Mouse (Mus musculus): Measurements from ENCODE around the gene Tex21. TPM values are rescaled to one million over a fixed set of nuclear protein-coding genes. Genes with fewer than 3 reads are reported as not detected.

Tex21 gene
- polyA plus RNA-seq, 1 experiment from 2014 or later, result not detected

- ATAC-seq, result no peak
- H3K4me2 ChIP-seq (ENCODE audit: low read length), result no peak overlapping the region
- whole genome bisulfite sequencing, result 72% methylated on average over 3 of the region's 3 CpGs
These were observed 52.0 kb downstream of the Tex21 start for GRCm38 (mm10) chr12:76194526-76194925.

DNA sequence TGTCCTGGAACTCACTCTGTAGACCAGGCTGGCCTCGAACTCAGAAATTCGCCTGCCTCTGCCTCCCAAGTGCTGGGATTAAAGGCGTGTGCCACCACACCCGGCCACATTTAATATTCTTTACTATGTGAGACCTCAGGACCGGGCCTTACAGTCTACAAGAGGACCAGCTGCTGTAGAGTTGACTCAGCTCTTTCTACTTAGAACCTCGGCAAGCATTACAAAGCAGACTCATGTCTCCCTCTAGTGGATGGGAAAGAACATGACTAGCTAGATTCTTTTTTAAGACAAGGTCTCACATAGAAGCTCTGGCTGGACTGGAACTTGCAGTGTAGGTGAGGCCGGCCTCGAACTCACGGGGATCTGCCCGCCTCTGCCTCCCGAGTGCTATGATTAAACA lies 55.6 kb downstream of the Tex21 start:
- Histone ChIP-seq H3K4me2 (ENCODE audit: low read length) (no peak overlapping the region), H3K9ac (replicated peaks; ENCODE audit: low read depth, low read length) (no peak overlapping the region), H3K4me1 (replicated peaks; ENCODE audit: control insufficient read depth, insufficient read depth, low read length) (peaks cover 2% of the 10 kb centered on the region), H3K27ac (ENCODE audit: low read length) (no peak overlapping the region), H3K27me3 (replicated peaks; ENCODE audit: control insufficient read depth, insufficient read depth, low read length) (no peaks in the 10 kb centered on the region), H3K9me3 (ENCODE audit: control insufficient read depth, low read length) (no peaks in the 10 kb centered on the region), H3K4me3 (replicated peaks; ENCODE audit: low read length) (no peak overlapping the region), H3K36me3 (ENCODE audit: control insufficient read depth, insufficient read depth) (no peaks in the 10 kb centered on the region)
- WGBS, result 56% methylated on average over 11 of the region's 11 CpGs
- peak; percentile 43 for ATAC-seq

More at GRCm38 (mm10) chr12:76194526-76194925, 52.0 kb downstream of the Tex21 start:
- peaks cover 8% of the 10 kb centered on the region for H3K4me1 ChIP-seq (replicated peaks; ENCODE audit: control insufficient read depth, insufficient read depth, low read length)
- no peak overlapping the region for H3K9ac ChIP-seq (replicated peaks; ENCODE audit: low read depth, low read length)
- H3K27me3 ChIP-seq (replicated peaks; ENCODE audit: control insufficient read depth, insufficient read depth, low read length), result no peaks in the 10 kb centered on the region
- no peak overlapping the region for H3K27ac ChIP-seq (ENCODE audit: low read length)
- no peaks in the 10 kb centered on the region for H3K36me3 ChIP-seq (ENCODE audit: control insufficient read depth, insufficient read depth)
- no peak overlapping the region for H3K4me3 ChIP-seq (replicated peaks; ENCODE audit: low read length)
- H3K9me3 ChIP-seq (ENCODE audit: control insufficient read depth, low read length), result no peaks in the 10 kb centered on the region

DNA sequence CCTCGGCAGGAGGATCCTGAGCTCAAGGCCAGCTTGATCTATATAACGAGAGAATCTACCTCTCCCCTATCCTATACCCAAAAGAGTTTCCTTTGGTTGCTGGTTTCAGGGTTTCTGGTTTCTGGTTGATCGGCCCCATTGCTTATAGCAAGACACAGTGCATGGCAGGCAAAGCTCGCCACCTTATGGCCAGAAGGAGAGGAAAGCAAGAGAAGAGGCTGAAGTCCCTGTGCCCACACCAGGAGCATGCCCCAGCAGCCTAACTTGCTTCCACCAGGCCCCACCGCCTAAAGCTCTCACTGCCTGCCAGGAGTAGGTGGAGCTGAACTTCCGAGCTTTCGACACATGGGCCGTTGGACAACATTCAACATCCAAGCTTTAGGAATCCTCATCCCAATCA lies 58.7 kb downstream of the Tex21 start:
- Histone ChIP-seq H3K9me3 (ENCODE audit: control insufficient read depth, low read length) (no peaks in the 10 kb centered on the region), H3K9ac (replicated peaks; ENCODE audit: low read depth, low read length) (no peak overlapping the region), H3K36me3 (ENCODE audit: control insufficient read depth, insufficient read depth) (no peaks in the 10 kb centered on the region), H3K27ac (ENCODE audit: low read length) (no peak overlapping the region), H3K4me1 (replicated peaks; ENCODE audit: control insufficient read depth, insufficient read depth, low read length) (no peaks in the 10 kb centered on the region), H3K27me3 (replicated peaks; ENCODE audit: control insufficient read depth, insufficient read depth, low read length) (no peaks in the 10 kb centered on the region), H3K4me2 (ENCODE audit: low read length) (no peak overlapping the region), H3K4me3 (replicated peaks; ENCODE audit: low read length) (no peak overlapping the region)
- ATAC-seq, result no peak
- WGBS, result 37% methylated on average over 8 of the region's 8 CpGs

DNA sequence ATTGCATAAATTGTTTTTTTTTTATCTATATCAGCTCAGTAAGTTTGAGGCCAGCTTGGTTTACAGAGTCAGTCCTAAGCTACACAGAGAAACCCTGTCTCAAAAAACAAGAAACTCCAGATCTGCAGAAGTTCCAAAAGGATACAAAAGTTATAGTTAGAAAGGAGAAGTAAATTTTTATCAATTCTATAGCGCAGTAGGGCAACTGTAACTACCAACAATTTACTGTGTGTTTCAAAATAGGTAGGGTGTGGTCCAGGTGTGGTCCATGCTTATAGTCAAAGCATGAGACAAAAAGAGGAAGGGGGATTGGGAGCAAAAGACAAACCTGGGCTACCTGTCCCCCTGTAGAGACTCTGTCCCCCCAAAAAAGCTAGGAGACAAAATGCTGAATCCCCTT lies 60.1 kb downstream of the Tex21 start:
- no peak overlapping the region for H3K27ac ChIP-seq (ENCODE audit: low read length)
- H3K9me3 ChIP-seq (ENCODE audit: control insufficient read depth, low read length), result no peaks in the 10 kb centered on the region
- H3K4me1 ChIP-seq (replicated peaks; ENCODE audit: control insufficient read depth, insufficient read depth, low read length), result no peaks in the 10 kb centered on the region
- no peak for ATAC-seq
- H3K4me3 ChIP-seq (replicated peaks; ENCODE audit: low read length), result no peak overlapping the region
- no peak overlapping the region for H3K4me2 ChIP-seq (ENCODE audit: low read length)
- 100% methylated on average over 1 of the region's 1 CpGs for WGBS
- no peak overlapping the region for H3K9ac ChIP-seq (replicated peaks; ENCODE audit: low read depth, low read length)
- no peaks in the 10 kb centered on the region for H3K36me3 ChIP-seq (ENCODE audit: control insufficient read depth, insufficient read depth)
- no peaks in the 10 kb centered on the region for H3K27me3 ChIP-seq (replicated peaks; ENCODE audit: control insufficient read depth, insufficient read depth, low read length)

DNA sequence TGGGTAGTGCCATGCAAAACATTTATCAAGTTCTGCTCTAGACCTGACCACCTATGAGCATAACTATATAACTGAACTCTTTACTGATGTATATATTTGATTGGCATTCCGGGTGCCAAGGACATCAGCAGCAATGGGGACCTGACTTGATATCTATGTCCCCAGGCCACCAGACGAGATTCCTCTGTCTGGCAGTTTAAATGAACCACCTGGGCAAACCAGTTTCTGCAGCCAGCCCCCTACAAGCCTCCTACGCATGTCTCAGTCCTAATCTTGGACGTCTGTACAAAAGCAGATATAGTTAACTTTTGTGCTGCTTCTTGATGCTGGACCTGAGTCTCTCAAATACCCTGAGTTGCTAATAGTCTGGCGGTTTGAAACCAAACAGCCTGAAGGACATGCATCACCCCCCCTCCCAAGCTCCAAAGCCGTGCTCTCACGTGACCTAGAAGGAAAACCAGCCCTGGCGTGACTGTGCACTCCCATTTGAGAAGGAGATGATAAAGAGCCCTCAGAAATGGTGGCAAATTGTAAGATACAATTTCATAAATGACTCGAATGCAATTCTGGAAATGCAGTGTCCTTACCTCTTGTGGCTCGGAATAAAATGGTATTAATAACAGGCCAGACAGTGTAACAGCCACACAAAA lies 61.3 kb downstream of the Tex21 start:
- WGBS, result 82% methylated on average over 10 of the region's 10 CpGs

DNA sequence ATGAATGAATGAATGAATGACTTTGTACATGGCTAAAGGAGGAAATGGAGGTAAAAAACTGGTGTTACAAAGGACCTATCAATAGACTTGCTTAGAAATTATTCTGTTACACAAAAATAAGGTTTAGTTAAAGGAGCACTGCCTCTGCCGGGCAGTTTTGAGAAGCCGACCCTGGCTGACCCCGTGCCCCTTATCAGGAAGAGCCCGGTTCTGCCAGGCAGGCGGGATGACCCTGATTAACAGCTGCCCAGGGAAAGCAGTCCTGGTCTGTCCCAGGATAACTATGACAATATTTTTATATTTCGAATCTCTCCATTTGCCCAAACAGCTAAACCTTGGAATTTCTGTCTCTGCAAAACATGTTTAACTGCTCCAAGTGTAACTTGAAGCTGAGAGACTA lies 62.3 kb downstream of the Tex21 start:
- H3K27me3 ChIP-seq (replicated peaks; ENCODE audit: control insufficient read depth, insufficient read depth, low read length), result no peaks in the 10 kb centered on the region
- WGBS, result 87% methylated on average over 6 of the region's 6 CpGs
- H3K4me2 ChIP-seq (ENCODE audit: low read length), result no peak overlapping the region
- no peak overlapping the region for H3K4me3 ChIP-seq (replicated peaks; ENCODE audit: low read length)
- no peaks in the 10 kb centered on the region for H3K9me3 ChIP-seq (ENCODE audit: control insufficient read depth, low read length)
- ATAC-seq, result no peak
- no peak overlapping the region for H3K27ac ChIP-seq (ENCODE audit: low read length)
- H3K9ac ChIP-seq (replicated peaks; ENCODE audit: low read depth, low read length), result no peak overlapping the region
- no peaks in the 10 kb centered on the region for H3K36me3 ChIP-seq (ENCODE audit: control insufficient read depth, insufficient read depth)
- H3K4me1 ChIP-seq (replicated peaks; ENCODE audit: control insufficient read depth, insufficient read depth, low read length), result no peaks in the 10 kb centered on the region

More for the DNA sequence above, 61.3 kb downstream of the Tex21 start:
- no peaks in the 10 kb centered on the region for H3K36me3 ChIP-seq (ENCODE audit: control insufficient read depth, insufficient read depth)
- no peaks in the 10 kb centered on the region for H3K4me1 ChIP-seq (replicated peaks; ENCODE audit: control insufficient read depth, insufficient read depth, low read length)
- no peak overlapping the region for H3K4me3 ChIP-seq (replicated peaks; ENCODE audit: low read length)
- no peak for ATAC-seq
- no peaks in the 10 kb centered on the region for H3K9me3 ChIP-seq (ENCODE audit: control insufficient read depth, low read length)
- no peak overlapping the region for H3K4me2 ChIP-seq (ENCODE audit: low read length)
- H3K27me3 ChIP-seq (replicated peaks; ENCODE audit: control insufficient read depth, insufficient read depth, low read length), result no peaks in the 10 kb centered on the region
- H3K27ac ChIP-seq (ENCODE audit: low read length), result no peak overlapping the region
- H3K9ac ChIP-seq (replicated peaks; ENCODE audit: low read depth, low read length), result no peak overlapping the region

DNA sequence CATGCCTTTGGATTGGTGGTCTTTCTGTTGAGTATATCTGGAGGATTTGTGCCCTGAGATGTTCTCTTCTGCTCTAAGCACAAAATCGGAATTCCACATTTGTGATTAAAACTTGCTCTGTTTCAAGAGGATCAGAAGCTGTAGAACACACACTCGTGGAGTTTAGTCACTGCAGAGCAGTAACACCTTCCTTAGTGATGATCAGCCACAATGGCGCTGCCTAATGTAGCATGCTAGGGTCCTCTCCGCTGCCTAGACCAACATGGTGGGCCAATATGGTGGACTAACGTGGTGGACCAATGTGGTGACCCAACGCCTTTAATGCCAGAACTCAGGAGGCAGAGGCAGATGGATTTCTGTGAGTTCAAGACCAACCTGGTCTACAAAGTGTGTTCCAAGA lies 63.7 kb downstream of the Tex21 start:
- WGBS, result 90% methylated on average over 6 of the region's 6 CpGs
- no peaks in the 10 kb centered on the region for H3K9me3 ChIP-seq (ENCODE audit: control insufficient read depth, low read length)

GRCm38 (mm10) chr12:76181471-76181870 lies 65.1 kb downstream of the Tex21 start:
- 63% methylated on average over 8 of the region's 8 CpGs for WGBS
- no peak for ATAC-seq
- H3K27me3 ChIP-seq (replicated peaks; ENCODE audit: control insufficient read depth, insufficient read depth, low read length), result peaks cover 3% of the 10 kb centered on the region
- no peak overlapping the region for H3K9ac ChIP-seq (replicated peaks; ENCODE audit: low read depth, low read length)
- no peaks in the 10 kb centered on the region for H3K36me3 ChIP-seq (ENCODE audit: control insufficient read depth, insufficient read depth)
- H3K4me2 ChIP-seq (ENCODE audit: low read length), result no peak overlapping the region
- H3K4me3 ChIP-seq (replicated peaks; ENCODE audit: low read length), result no peak overlapping the region
- no peak overlapping the region for H3K27ac ChIP-seq (ENCODE audit: low read length)
- H3K4me1 ChIP-seq (replicated peaks; ENCODE audit: control insufficient read depth, insufficient read depth, low read length), result peaks cover 9% of the 10 kb centered on the region
- no peaks in the 10 kb centered on the region for H3K9me3 ChIP-seq (ENCODE audit: control insufficient read depth, low read length)

More for the DNA sequence above, 63.7 kb downstream of the Tex21 start:
- H3K27me3 ChIP-seq (replicated peaks; ENCODE audit: control insufficient read depth, insufficient read depth, low read length), result no peaks in the 10 kb centered on the region
- no peak overlapping the region for H3K9ac ChIP-seq (replicated peaks; ENCODE audit: low read depth, low read length)
- no peaks in the 10 kb centered on the region for H3K36me3 ChIP-seq (ENCODE audit: control insufficient read depth, insufficient read depth)
- no peak for ATAC-seq
- no peak overlapping the region for H3K27ac ChIP-seq (ENCODE audit: low read length)
- no peak overlapping the region for H3K4me2 ChIP-seq (ENCODE audit: low read length)
- no peak overlapping the region for H3K4me3 ChIP-seq (replicated peaks; ENCODE audit: low read length)
- no peaks in the 10 kb centered on the region for H3K4me1 ChIP-seq (replicated peaks; ENCODE audit: control insufficient read depth, insufficient read depth, low read length)

GRCm38 (mm10) chr12:76180442-76180841 lies 66.1 kb downstream of the Tex21 start:
- Histone ChIP-seq H3K9me3 (ENCODE audit: control insufficient read depth, low read length) (no peaks in the 10 kb centered on the region), H3K4me1 (replicated peaks; ENCODE audit: control insufficient read depth, insufficient read depth, low read length) (peaks cover 9% of the 10 kb centered on the region), H3K27me3 (replicated peaks; ENCODE audit: control insufficient read depth, insufficient read depth, low read length) (peaks cover 6% of the 10 kb centered on the region), H3K36me3 (ENCODE audit: control insufficient read depth, insufficient read depth) (no peaks in the 10 kb centered on the region), H3K4me2 (ENCODE audit: low read length) (no peak overlapping the region), H3K9ac (replicated peaks; ENCODE audit: low read depth, low read length) (no peak overlapping the region), H3K4me3 (replicated peaks; ENCODE audit: low read length) (no peak overlapping the region), H3K27ac (ENCODE audit: low read length) (no peak overlapping the region)
- WGBS, result 75% methylated on average over 6 of the region's 6 CpGs
- ATAC-seq, result no peak

- no peak overlapping the region for H3K9ac ChIP-seq (replicated peaks; ENCODE audit: low read depth, low read length)
- H3K27ac ChIP-seq (ENCODE audit: low read length), result no peak overlapping the region
- no peaks in the 10 kb centered on the region for H3K9me3 ChIP-seq (ENCODE audit: control insufficient read depth, low read length)
- H3K4me2 ChIP-seq (ENCODE audit: low read length), result no peak overlapping the region
- ATAC-seq, result no peak
- peaks cover 6% of the 10 kb centered on the region for H3K27me3 ChIP-seq (replicated peaks; ENCODE audit: control insufficient read depth, insufficient read depth, low read length)
- no peaks in the 10 kb centered on the region for H3K36me3 ChIP-seq (ENCODE audit: control insufficient read depth, insufficient read depth)
- H3K4me1 ChIP-seq (replicated peaks; ENCODE audit: control insufficient read depth, insufficient read depth, low read length), result peaks cover 9% of the 10 kb centered on the region
- no peak overlapping the region for H3K4me3 ChIP-seq (replicated peaks; ENCODE audit: low read length)
- 56% methylated on average over 4 of the region's 4 CpGs for WGBS
These were observed 67.0 kb downstream of the Tex21 start for GRCm38 (mm10) chr12:76179527-76179926.
